Mouse (Mus musculus) thymus, adult 2 months (tissue): ENCODE data around the gene Ell2.

Source experiments
- CTCF ChIP-seq: fragments of 200-500 bp; IDR thresholded peaks from 2 replicates; pipeline ENCODE4 v1.5.1; 2012; ENCODE audit warnings: mild to moderate bottlenecking, control low read depth, low read length, moderate library complexity, borderline replicate concordance; ENCODE audit not compliant: control insufficient read depth, poor library complexity, insufficient read depth; ENCODE audit errors: extremely low read depth
- POLR2A ChIP-seq: fragments of 200-500 bp; IDR thresholded peaks from 2 replicates; pipeline ENCODE4 v1.6.1; 2012; ENCODE audit warnings: mild to moderate bottlenecking, low read length, control low read depth, moderate library complexity; ENCODE audit not compliant: control insufficient read depth, poor library complexity, insufficient read depth; ENCODE audit errors: extremely low read depth

- TF ChIP-seq CTCF (no peak), POLR2A (no peak)
These were observed 20.2 kb downstream of the Ell2 start for GRCm38 (mm10) chr13:75726569-75727373.
